Mouse (Mus musculus): ENCODE data around the gene L3mbtl2.
A peak's percentile ranks its signal among the peaks of the same experiment; 100 is the strongest.

Gene L3mbtl2

GRCm38 (mm10) chr15:81725965-81726364 is 62.3 kb downstream of the L3mbtl2 start:
- H3K36me3 ChIP-seq (ENCODE audit: control insufficient read depth, insufficient read depth, low read length, poor library complexity, severe bottlenecking) = peaks cover 3% of the 10 kb centered on the region
- H3K27me3 ChIP-seq (ENCODE audit: control insufficient read depth, insufficient read depth, low read length, poor library complexity, severe bottlenecking) = no peaks in the 10 kb centered on the region
- DNase-seq (ENCODE audit: low read depth, low spot score) = no peak

GRCm38 (mm10) chr15:81729241-81729791 is 65.6 kb downstream of the L3mbtl2 start:
- H3K36me3 ChIP-seq (ENCODE audit: control insufficient read depth, insufficient read depth, low read length, poor library complexity, severe bottlenecking) = no peaks in the 10 kb centered on the region
- no peaks in the 10 kb centered on the region for H3K27me3 ChIP-seq (ENCODE audit: control insufficient read depth, insufficient read depth, low read length, poor library complexity, severe bottlenecking)
- peak; percentile 43 for DNase-seq (ENCODE audit: low read depth, low spot score)

GRCm38 (mm10) chr15:81729792-81730635 is 66.3 kb downstream of the L3mbtl2 start:
- H3K27me3 ChIP-seq (ENCODE audit: control insufficient read depth, insufficient read depth, low read length, poor library complexity, severe bottlenecking) = no peaks in the 10 kb centered on the region

GRCm38 (mm10) chr15:81735075-81735474 is 71.4 kb downstream of the L3mbtl2 start:
- DNase-seq (ENCODE audit: low read depth, low spot score) = no peak
- H3K27me3 ChIP-seq (ENCODE audit: control insufficient read depth, insufficient read depth, low read length, poor library complexity, severe bottlenecking) = no peaks in the 10 kb centered on the region
- no peaks in the 10 kb centered on the region for H3K36me3 ChIP-seq (ENCODE audit: control insufficient read depth, insufficient read depth, low read length, poor library complexity, severe bottlenecking)

More at GRCm38 (mm10) chr15:81729792-81730635, 66.3 kb downstream of the L3mbtl2 start:
- no peaks in the 10 kb centered on the region for H3K36me3 ChIP-seq (ENCODE audit: control insufficient read depth, insufficient read depth, low read length, poor library complexity, severe bottlenecking)
- DNase-seq (ENCODE audit: low read depth, low spot score) = peak; percentile 98

Data from splenic B cell, adult 2 months (primary cell).